Mouse (Mus musculus) midbrain, embryonic 15.5 days (tissue): Measurements from ENCODE around the gene Ak4. TPM values are rescaled to one million over a fixed set of nuclear protein-coding genes. Genes with fewer than 3 reads are reported as not detected.

Experiments used
- ATAC-seq: fragments of 200-750 bp; cut with Nextera tagmentation; replicated peaks from 2 replicates; pipeline ENCODE4 v1.8.0; 2017; ENCODE audit warnings: moderate TSS enrichment
- H3K27ac ChIP-seq: fragments of 300-500 bp; sonication (generic); 2 replicates; pipeline ENCODE4 v1.5.1; 2015; ENCODE audit warnings: mild to moderate bottlenecking, inconsistent platforms
- H3K27me3 ChIP-seq: fragments of 300-500 bp; sonication (generic); replicated peaks from 2 replicates; pipeline ENCODE4 v1.6.1; 2015; ENCODE audit warnings: inconsistent platforms
- H3K36me3 ChIP-seq: fragments of 300-500 bp; sonication (generic); replicated peaks from 2 replicates; pipeline ENCODE4 v1.6.1; 2015; ENCODE audit warnings: inconsistent platforms
- H3K4me1 ChIP-seq: fragments of 300-500 bp; sonication (generic); 2 replicates; pipeline ENCODE4 v1.6.1; 2015; ENCODE audit warnings: inconsistent platforms
- H3K4me2 ChIP-seq: fragments of 300-500 bp; sonication (generic); 2 replicates; pipeline ENCODE4 v1.6.1; 2015; ENCODE audit warnings: inconsistent platforms, mild to moderate bottlenecking, moderate library complexity
- H3K4me3 ChIP-seq: fragments of 300-500 bp; sonication (generic); 2 replicates; pipeline ENCODE4 v1.5.1; 2015; ENCODE audit warnings: mild to moderate bottlenecking, inconsistent platforms
- H3K9ac ChIP-seq: fragments of 300-500 bp; sonication (generic); 2 replicates; pipeline ENCODE4 v1.6.1; 2015; ENCODE audit warnings: mild to moderate bottlenecking, inconsistent platforms
- H3K9me3 ChIP-seq: fragments of 300-500 bp; sonication (generic); 2 replicates; pipeline ENCODE4 v1.6.1; 2016; ENCODE audit warnings: inconsistent platforms
- WGBS: fragments of 180-500 bp; shearing (Covaris S2); methylation state at CpG from one replicate; pipeline ENCODE4 v1.1.7; 2015; ENCODE audit warnings: mixed read lengths; 5-methylcytosine and 5-hydroxymethylcytosine counted together
- polyA plus RNA-seq: library from polyadenylated mRNA; unstranded; fragments of >200 nt; fragmentation: Nextera tagmentation; extraction: Ambion mirVana; gene quantifications from 2 replicates; pipeline ENCODE4 v1.2.1, GENCODE M21; 2015

The Ak4 gene
- polyA plus RNA-seq, 1 experiment from 2014 or later: 8.1 TPM

DNA sequence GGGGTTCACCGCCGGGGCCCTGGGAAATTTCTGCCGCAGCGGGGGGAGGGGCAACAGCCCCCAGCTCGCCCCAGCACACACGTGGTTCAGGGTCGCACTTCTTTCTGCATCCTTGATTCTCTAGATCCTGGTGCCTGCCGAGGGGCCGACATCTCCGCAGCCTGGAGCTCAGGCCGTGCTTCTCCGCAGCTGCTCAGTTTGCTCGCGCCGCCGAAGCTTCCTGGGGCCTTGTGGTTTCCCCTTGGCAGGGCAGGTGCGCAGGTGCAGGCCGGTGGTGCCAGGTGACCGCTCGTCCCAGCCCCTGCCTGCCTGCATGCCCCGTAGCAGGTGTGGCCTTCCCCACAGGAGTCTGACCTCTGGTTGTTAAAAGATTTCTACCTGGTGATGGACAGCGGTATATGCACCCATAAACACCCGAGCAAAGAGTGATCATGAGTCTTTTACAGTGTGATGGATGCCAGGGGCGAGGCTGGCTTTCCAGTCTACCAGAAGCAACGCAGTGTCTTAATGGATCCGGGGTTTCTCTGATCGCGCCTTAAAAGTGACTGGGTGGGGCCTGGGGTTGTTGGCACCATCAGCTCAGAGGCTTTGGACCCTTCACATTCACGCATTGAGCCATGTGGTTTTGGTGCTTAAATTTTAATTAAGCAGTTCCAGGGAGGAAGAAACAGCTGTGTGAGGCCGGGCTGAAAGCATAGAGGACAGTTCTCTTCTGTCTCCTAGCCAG, 89.9 kb downstream of the Ak4 start:
- H3K4me2 ChIP-seq: peak overlapping the region; percentile 97
- H3K4me3 ChIP-seq: peak overlapping the region; percentile 63
- peak overlapping the region; percentile 63 for H3K9ac ChIP-seq
- H3K4me1 ChIP-seq: peaks cover 11% of the 10 kb centered on the region; the same call in 1 of the 2 replicates
- no peaks in the 10 kb centered on the region for H3K27me3 ChIP-seq
- ATAC-seq: peak; percentile 73
- H3K27ac ChIP-seq: peak overlapping the region; percentile 77
- no peaks in the 10 kb centered on the region for H3K9me3 ChIP-seq
- WGBS: 2% methylated on average over 30 of the region's 30 CpGs
- no peaks in the 10 kb centered on the region for H3K36me3 ChIP-seq

DNA sequence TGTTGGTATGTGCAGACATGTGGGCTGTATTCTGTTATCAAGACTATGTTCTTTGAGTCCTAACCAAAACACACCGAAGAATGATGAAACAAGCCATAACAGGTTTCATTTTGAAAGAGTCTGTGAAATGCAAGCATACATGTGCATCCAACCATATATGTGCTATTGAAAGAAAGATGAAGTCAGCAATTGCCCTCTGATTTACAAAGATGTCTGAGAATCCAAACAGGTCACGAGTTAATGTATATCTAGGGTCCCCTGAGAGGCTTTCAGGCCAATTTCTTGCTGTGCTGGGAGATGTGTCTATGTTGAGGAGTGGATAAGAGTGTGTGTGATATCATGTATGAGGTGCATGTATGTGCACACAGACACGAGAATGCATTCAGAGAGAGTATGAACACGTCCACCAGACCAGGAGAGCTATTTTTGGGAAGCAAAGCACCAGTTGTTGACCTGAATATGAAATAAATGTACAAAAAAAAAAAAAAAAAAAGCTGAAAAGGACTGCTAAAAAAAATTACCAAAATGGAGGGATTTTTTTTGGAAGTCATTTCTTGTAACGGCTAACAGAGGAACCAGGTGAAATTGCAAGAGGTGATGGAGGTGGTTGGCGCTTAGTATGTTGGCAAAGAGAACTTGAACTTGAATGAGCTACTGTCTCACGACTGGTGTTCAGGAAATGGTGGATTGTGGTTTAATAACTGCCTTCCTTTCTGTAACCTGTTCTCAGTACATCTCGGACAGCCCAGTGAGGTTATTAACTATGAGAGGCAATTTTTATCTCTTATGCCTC, 91.2 kb downstream of the Ak4 start:
- peaks cover 11% of the 10 kb centered on the region; the same call in 1 of the 2 replicates for H3K4me1 ChIP-seq
- H3K27ac ChIP-seq: no peak overlapping the region
- H3K4me3 ChIP-seq: no peak overlapping the region
- 87% methylated on average over 8 of the region's 8 CpGs for WGBS
- H3K9me3 ChIP-seq: no peaks in the 10 kb centered on the region
- H3K4me2 ChIP-seq: peak overlapping the region; percentile 97; the same call in 1 of the 2 replicates
- H3K27me3 ChIP-seq: no peaks in the 10 kb centered on the region
- ATAC-seq: no peak
- H3K36me3 ChIP-seq: no peaks in the 10 kb centered on the region
- no peak overlapping the region for H3K9ac ChIP-seq

DNA sequence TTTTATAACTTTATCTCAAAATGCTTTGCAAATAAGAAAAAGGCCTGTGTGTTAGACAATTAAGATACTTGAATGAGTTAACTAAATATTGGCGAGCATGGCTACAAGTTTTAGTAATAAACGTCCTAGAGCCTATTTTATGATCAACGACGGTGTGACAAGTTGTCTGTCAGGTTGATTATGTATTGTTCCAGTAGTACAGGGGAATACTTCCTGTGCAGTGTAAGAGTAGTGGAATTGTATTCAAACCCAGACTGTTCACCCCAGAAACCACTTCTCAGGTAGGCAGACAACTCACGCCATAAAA, 91.8 kb downstream of the Ak4 start:
- ATAC-seq: no peak
- Histone ChIP-seq H3K9me3 (no peaks in the 10 kb centered on the region), H3K27me3 (no peaks in the 10 kb centered on the region), H3K9ac (no peak overlapping the region), H3K4me1 (peaks cover 11% of the 10 kb centered on the region; the same call in 1 of the 2 replicates), H3K4me2 (no peak overlapping the region), H3K4me3 (no peak overlapping the region), H3K36me3 (no peaks in the 10 kb centered on the region), H3K27ac (no peak overlapping the region)
- 86% methylated on average over 5 of the region's 5 CpGs for WGBS

DNA sequence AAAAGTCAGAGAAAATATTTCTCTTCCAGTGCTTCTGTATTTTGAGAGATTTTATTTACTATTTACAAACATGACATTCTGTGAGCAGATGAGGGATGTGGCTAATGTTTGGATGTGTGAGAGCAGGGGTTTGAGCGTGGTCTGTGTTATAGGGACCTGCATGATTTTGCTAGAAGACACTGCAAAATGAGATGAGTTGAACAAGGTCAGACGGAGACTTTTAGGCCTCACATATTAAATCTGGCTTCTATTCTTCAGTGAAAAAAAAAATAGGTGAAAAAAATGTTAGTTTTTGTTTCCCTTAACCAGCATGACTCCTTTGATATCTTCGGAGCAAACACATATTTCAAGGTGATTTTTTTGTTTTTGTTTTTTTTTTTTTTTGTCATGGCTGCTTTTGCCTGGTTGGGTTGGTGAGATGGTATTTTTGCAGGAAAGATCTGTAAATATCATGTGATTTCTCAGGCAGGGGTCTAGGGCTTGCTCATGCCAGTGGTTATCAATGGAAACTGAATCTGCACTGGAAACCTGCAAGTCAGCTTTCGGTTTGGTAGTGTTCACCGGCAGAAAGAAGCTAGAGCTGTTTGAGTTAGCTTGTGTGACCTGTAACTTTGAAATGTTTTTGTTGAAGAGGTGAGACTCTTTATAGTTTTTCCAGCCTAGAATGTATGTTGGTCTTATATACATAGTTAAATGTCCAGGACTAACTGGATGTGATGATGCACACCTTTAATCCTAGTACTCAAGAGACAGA, 92.9 kb downstream of the Ak4 start:
- H3K4me1 ChIP-seq: peaks cover 11% of the 10 kb centered on the region; the same call in 1 of the 2 replicates
- H3K36me3 ChIP-seq: no peaks in the 10 kb centered on the region
- no peaks in the 10 kb centered on the region for H3K27me3 ChIP-seq
- H3K27ac ChIP-seq: no peak overlapping the region
- no peaks in the 10 kb centered on the region for H3K9me3 ChIP-seq
- H3K4me2 ChIP-seq: no peak overlapping the region
- no peak for ATAC-seq
- no peak overlapping the region for H3K9ac ChIP-seq
- WGBS: 88% methylated on average over 5 of the region's 5 CpGs
- H3K4me3 ChIP-seq: no peak overlapping the region

DNA sequence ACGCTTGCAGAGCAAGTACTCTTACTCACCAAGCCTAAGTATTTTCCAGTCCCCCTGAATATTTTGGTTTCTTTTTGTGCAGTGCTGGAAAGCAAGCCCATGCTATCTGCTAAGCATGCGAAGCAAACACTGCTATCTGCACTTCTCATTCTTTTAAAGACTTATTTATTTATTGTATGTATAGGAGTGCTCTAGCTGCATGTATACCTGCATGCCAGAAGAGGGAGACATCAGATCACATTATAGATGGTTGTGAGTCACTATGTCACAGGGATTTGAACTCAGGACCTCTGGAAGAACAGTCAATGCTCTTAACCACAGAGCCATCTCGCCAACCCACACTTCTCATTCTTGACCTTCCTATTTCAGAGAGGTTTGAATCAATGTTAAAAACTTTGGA, 94.2 kb downstream of the Ak4 start:
- no peaks in the 10 kb centered on the region for H3K27me3 ChIP-seq
- ATAC-seq: no peak

DNA sequence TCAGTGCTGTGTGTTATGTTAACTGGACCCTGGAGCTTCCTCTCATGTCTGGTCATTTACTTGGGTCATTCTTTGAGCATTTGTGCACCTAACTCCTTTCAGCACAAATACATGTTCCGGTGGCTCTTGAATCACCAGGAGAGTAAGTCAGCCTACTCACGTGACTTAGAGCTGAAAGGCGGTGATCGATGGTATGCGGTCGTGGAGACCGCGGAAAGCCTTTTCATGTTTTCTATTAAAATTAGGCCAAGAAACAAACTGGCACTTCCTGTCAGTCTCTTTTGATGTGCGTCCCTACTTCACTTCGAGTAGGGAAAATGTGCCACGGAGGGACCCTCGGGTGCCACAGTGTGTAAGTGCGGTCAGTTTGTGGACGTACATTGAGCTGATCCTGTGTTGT, 96.8 kb downstream of the Ak4 start:
- H3K36me3 ChIP-seq: no peaks in the 10 kb centered on the region
- no peak for ATAC-seq
- 95% methylated on average over 14 of the region's 14 CpGs for WGBS

More for the DNA sequence above, 94.2 kb downstream of the Ak4 start:
- Histone ChIP-seq H3K9ac (no peak overlapping the region), H3K27ac (no peak overlapping the region), H3K9me3 (no peaks in the 10 kb centered on the region), H3K36me3 (no peaks in the 10 kb centered on the region), H3K4me3 (no peak overlapping the region), H3K4me1 (peaks cover 11% of the 10 kb centered on the region; the same call in 1 of the 2 replicates), H3K4me2 (no peak overlapping the region)
- 93% methylated on average over 3 of the region's 3 CpGs for WGBS

More for the DNA sequence above, 96.8 kb downstream of the Ak4 start:
- Histone ChIP-seq H3K27ac (no peak overlapping the region), H3K27me3 (no peaks in the 10 kb centered on the region), H3K4me3 (no peak overlapping the region), H3K4me2 (no peak overlapping the region), H3K9ac (no peak overlapping the region), H3K4me1 (no peaks in the 10 kb centered on the region), H3K9me3 (no peaks in the 10 kb centered on the region)

Other genes with a start within 250 kb of the Ak4 start
- 71.5 and 73.0 TPM in 2 replicates for gene Jak1, start 154.0 kb upstream of the Ak4 start, polyA plus RNA-seq
- gene Dnajc6, start 77.4 kb downstream of the Ak4 start, polyA plus RNA-seq: 54.1 and 56.6 TPM in 2 replicates
- gene Leprot, start 228.4 kb downstream of the Ak4 start, polyA plus RNA-seq: 108 TPM in 2 replicates